Mouse (Mus musculus) ovary, adult 2 months (tissue): ENCODE results near the gene Dlgap4. TPM values are rescaled to one million over a fixed set of nuclear protein-coding genes. Genes with fewer than 3 reads are reported as not detected.

Source experiments
- polyA plus RNA-seq: library from polyadenylated mRNA; depleted of rRNA; stranded (reverse); fragments of >200 nt; gene quantifications from 2 replicates; pipeline ENCODE4 v1.2.3, GENCODE M21; 2012; rRNA removed

Dlgap4 gene
- polyA plus RNA-seq: 115 and 125 TPM in 2 replicates

GRCm38 (mm10) chr2:156613541-156614257 lies at the start of gene Dlgap4:
Dlgap4 (plus strand) TSS chr2:156613705.

GRCm38 (mm10) chr2:156774738-156775454 lies 161.4 kb downstream of the Dlgap4 start, which contains the start of gene Myl9:
Myl9 (plus strand) TSS chr2:156775420.

Other genes starting within 250 kb of the Dlgap4 start
- 46.6 and 50.9 TPM in 2 replicates for gene Epb41l1, start 192.8 kb upstream of the Dlgap4 start, polyA plus RNA-seq
- gene Aar2, start 66.1 kb upstream of the Dlgap4 start, polyA plus RNA-seq: 26.3 and 31.3 TPM in 2 replicates
- gene Myl9, start 161.7 kb downstream of the Dlgap4 start, polyA plus RNA-seq: 864 and 1,110 TPM in 2 replicates
- gene Tgif2, start 226.3 kb downstream of the Dlgap4 start, polyA plus RNA-seq: 27.5 and 28.1 TPM in 2 replicates
- gene 4930518I15Rik, start 244.2 kb downstream of the Dlgap4 start, polyA plus RNA-seq: 0.61 and 1.4 TPM in 2 replicates
- 231 and 234 TPM in 2 replicates for gene Rab5if, start 249.4 kb downstream of the Dlgap4 start, polyA plus RNA-seq